Mouse (Mus musculus): ENCODE data around the gene Cep95. TPM values are rescaled to one million over a fixed set of nuclear protein-coding genes. Genes with fewer than 3 reads are reported as not detected.
"Not testable (repeated sequence)": the region's sequence is repeated elsewhere in the genome, so short reads cannot be mapped to it uniquely, and the experiment has no call there.

The Cep95 gene
- polyA plus RNA-seq (2015; fragmentation: Nextera tagmentation; extraction: Ambion mirVana) = 16.2 and 17.8 TPM in 2 replicates

GRCm38 (mm10) chr11:106788775-106789459 lies at the start of gene Cep95, which contains the start of gene Ddx5:
Gene Cep95 (plus strand): TSS chr11:106789252.
Gene Ddx5 (minus strand): TSS chr11:106789185.
- H3K9me3 ChIP-seq (replicated peaks; ENCODE audit: control insufficient read depth, low read length, poor library complexity, severe bottlenecking) = no peaks in the 10 kb centered on the region
- ATAC-seq = peak; percentile 93
- H3K27ac ChIP-seq (ENCODE audit: low read length) = peak within 1 kb of the TSS; percentile 100
- H3K4me3 ChIP-seq (ENCODE audit: low read depth, low read length) = peak within 1 kb of the TSS; percentile 78
- H3K36me3 ChIP-seq (ENCODE audit: control insufficient read depth, insufficient read depth, low read length) = peaks cover 17% of the 10 kb centered on the region
- H3K4me2 ChIP-seq (ENCODE audit: low read length) = peak within 1 kb of the TSS; percentile 62
- H3K27me3 ChIP-seq (ENCODE audit: control insufficient read depth, insufficient read depth, low read depth, low read length) = no peaks in the 10 kb centered on the region
- H3K9ac ChIP-seq (ENCODE audit: low read depth, low read length) = peak within 1 kb of the TSS; percentile 97
- under 1% methylated on average over 57 of the region's 58 CpGs for WGBS
- H3K4me1 ChIP-seq (ENCODE audit: control insufficient read depth, insufficient read depth, low read length) = peaks cover 24% of the 10 kb centered on the region

DNA sequence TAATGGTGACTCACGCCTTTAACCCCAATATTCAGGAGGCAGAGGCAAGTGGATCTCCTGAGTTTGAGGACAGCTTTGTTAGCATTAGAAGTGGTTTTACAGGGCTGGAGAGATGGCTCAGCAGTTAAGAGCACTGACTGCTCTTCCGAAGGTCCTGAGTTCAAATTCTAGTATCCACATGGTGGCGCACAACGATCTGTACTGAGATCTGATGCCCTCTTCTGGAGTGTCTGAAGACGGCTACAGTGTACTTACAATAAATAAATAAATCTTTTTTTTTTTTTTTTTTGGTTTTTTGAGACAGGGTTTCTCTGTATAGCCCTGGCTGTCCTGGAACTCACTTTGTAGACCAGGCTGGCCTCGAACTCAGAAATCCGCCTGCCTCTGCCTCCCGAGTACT lies 48.3 kb upstream of the Cep95 start:
- not testable (repeated sequence) for H3K27me3 ChIP-seq (ENCODE audit: control insufficient read depth, insufficient read depth, low read depth, low read length); H3K9ac ChIP-seq (ENCODE audit: low read depth, low read length); H3K4me2 ChIP-seq (ENCODE audit: low read length); H3K27ac ChIP-seq (ENCODE audit: low read length); H3K36me3 ChIP-seq (ENCODE audit: control insufficient read depth, insufficient read depth, low read length); H3K9me3 ChIP-seq (replicated peaks; ENCODE audit: control insufficient read depth, low read length, poor library complexity, severe bottlenecking); H3K4me3 ChIP-seq (ENCODE audit: low read depth, low read length); ATAC-seq
- WGBS = 93% methylated on average over 7 of the region's 8 CpGs
- H3K4me1 ChIP-seq (ENCODE audit: control insufficient read depth, insufficient read depth, low read length) = peaks cover 21% of the 10 kb centered on the region

- H3K4me2 ChIP-seq (ENCODE audit: low read length) = no peak overlapping the region
- WGBS = 28% methylated on average over 6 of the region's 6 CpGs
- no peak overlapping the region for H3K9ac ChIP-seq (ENCODE audit: low read depth, low read length)
- H3K4me3 ChIP-seq (ENCODE audit: low read depth, low read length) = no peak overlapping the region
- H3K36me3 ChIP-seq (ENCODE audit: control insufficient read depth, insufficient read depth, low read length) = no peaks in the 10 kb centered on the region
- peaks cover 21% of the 10 kb centered on the region for H3K4me1 ChIP-seq (ENCODE audit: control insufficient read depth, insufficient read depth, low read length)
- no peak for ATAC-seq
- H3K27me3 ChIP-seq (ENCODE audit: control insufficient read depth, insufficient read depth, low read depth, low read length) = no peaks in the 10 kb centered on the region
- no peak overlapping the region for H3K27ac ChIP-seq (ENCODE audit: low read length)
- H3K9me3 ChIP-seq (replicated peaks; ENCODE audit: control insufficient read depth, low read length, poor library complexity, severe bottlenecking) = no peaks in the 10 kb centered on the region
Observed at GRCm38 (mm10) chr11:106741232-106741631, 47.8 kb upstream of the Cep95 start.

DNA sequence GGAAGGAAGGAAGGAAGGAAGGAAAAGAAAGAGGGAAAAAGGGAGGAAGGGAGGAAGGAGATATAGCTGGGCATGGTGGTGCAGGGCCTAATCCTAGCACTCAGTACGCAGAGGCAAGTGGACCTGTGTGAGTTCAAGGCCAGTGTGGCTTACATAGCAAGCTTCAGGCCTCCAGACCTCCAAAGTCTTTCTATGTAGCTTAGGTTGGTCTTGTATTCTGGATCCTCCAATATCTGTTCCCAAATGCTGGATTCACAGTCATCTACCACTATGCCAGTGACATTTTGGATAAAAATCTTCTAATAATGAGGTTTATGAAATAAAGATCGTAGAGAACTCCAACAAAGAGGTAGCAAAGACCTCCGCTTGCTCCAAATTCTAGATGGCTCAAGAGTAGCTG lies 47.2 kb upstream of the Cep95 start:
- Histone ChIP-seq H3K27ac (ENCODE audit: low read length) (no peak overlapping the region), H3K27me3 (ENCODE audit: control insufficient read depth, insufficient read depth, low read depth, low read length) (no peaks in the 10 kb centered on the region), H3K9ac (ENCODE audit: low read depth, low read length) (no peak overlapping the region), H3K4me2 (ENCODE audit: low read length) (no peak overlapping the region), H3K4me1 (ENCODE audit: control insufficient read depth, insufficient read depth, low read length) (peaks cover 15% of the 10 kb centered on the region), H3K36me3 (ENCODE audit: control insufficient read depth, insufficient read depth, low read length) (no peaks in the 10 kb centered on the region), H3K9me3 (replicated peaks; ENCODE audit: control insufficient read depth, low read length, poor library complexity, severe bottlenecking) (no peaks in the 10 kb centered on the region), H3K4me3 (ENCODE audit: low read depth, low read length) (no peak overlapping the region)
- 95% methylated on average over 3 of the region's 3 CpGs for WGBS
- no peak for ATAC-seq

DNA sequence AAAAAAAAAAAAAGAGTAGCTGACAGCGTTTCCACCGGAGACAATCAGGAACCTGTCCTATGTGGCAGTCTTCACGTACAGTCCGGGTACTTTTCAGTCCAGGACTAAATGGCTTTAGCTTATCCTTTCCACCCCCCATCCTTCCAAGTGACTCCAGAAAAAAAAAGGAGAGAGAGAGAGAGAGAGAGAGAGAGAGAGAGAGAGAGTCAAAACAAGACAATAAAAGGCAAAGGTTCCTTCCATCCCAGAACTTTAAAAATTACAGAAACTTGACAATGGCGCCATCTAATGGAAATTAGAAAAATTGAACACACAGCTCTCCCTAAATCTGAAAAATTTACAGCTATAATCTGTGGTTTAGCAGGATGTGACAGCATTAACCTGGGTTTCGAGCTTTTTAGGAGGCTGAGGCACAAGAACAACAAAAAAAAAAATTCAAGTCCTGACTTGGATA lies 46.6 kb upstream of the Cep95 start:
- ATAC-seq = no peak
- Histone ChIP-seq H3K27ac (ENCODE audit: low read length) (no peak overlapping the region), H3K36me3 (ENCODE audit: control insufficient read depth, insufficient read depth, low read length) (no peaks in the 10 kb centered on the region), H3K4me3 (ENCODE audit: low read depth, low read length) (no peak overlapping the region), H3K27me3 (ENCODE audit: control insufficient read depth, insufficient read depth, low read depth, low read length) (no peaks in the 10 kb centered on the region), H3K4me2 (ENCODE audit: low read length) (no peak overlapping the region), H3K9ac (ENCODE audit: low read depth, low read length) (no peak overlapping the region), H3K9me3 (replicated peaks; ENCODE audit: control insufficient read depth, low read length, poor library complexity, severe bottlenecking) (no peaks in the 10 kb centered on the region), H3K4me1 (ENCODE audit: control insufficient read depth, insufficient read depth, low read length) (peaks cover 10% of the 10 kb centered on the region)
- 48% methylated on average over 6 of the region's 6 CpGs for WGBS

DNA sequence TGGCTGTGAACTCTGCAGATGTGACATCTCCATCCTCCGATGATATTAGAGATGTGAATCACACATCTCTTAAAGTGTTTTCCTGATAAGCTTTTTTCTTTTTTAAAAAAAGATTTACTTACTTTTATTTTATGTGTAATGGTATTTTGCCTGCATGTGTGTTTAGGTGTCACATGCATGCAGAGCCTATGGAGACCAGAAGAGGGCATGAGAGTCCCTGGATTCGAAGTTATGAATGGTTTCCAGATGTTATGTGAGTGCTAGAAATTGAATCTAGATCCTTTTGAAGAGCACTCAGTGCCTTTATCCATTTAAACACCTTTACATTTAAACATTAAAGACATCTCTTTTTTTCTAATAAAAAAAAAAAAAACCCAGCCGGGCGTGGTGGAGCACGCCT lies 44.1 kb upstream of the Cep95 start:
- Histone ChIP-seq H3K9me3 (replicated peaks; ENCODE audit: control insufficient read depth, low read length, poor library complexity, severe bottlenecking) (no peaks in the 10 kb centered on the region), H3K9ac (ENCODE audit: low read depth, low read length) (no peak overlapping the region), H3K4me1 (ENCODE audit: control insufficient read depth, insufficient read depth, low read length) (peaks cover 4% of the 10 kb centered on the region), H3K27me3 (ENCODE audit: control insufficient read depth, insufficient read depth, low read depth, low read length) (no peaks in the 10 kb centered on the region), H3K36me3 (ENCODE audit: control insufficient read depth, insufficient read depth, low read length) (no peaks in the 10 kb centered on the region), H3K4me3 (ENCODE audit: low read depth, low read length) (no peak overlapping the region), H3K27ac (ENCODE audit: low read length) (no peak overlapping the region), H3K4me2 (ENCODE audit: low read length) (no peak overlapping the region)
- 93% methylated on average over 5 of the region's 5 CpGs for WGBS
- no peak for ATAC-seq

- H3K27me3 ChIP-seq (ENCODE audit: control insufficient read depth, insufficient read depth, low read depth, low read length); H3K27ac ChIP-seq (ENCODE audit: low read length); ATAC-seq; H3K9me3 ChIP-seq (replicated peaks; ENCODE audit: control insufficient read depth, low read length, poor library complexity, severe bottlenecking); H3K9ac ChIP-seq (ENCODE audit: low read depth, low read length); H3K4me3 ChIP-seq (ENCODE audit: low read depth, low read length); H3K4me1 ChIP-seq (ENCODE audit: control insufficient read depth, insufficient read depth, low read length); H3K4me2 ChIP-seq (ENCODE audit: low read length); H3K36me3 ChIP-seq (ENCODE audit: control insufficient read depth, insufficient read depth, low read length): not testable (repeated sequence)
- 94% methylated on average over 7 of the region's 7 CpGs for WGBS
Observed at GRCm38 (mm10) chr11:106749557-106750120, 39.4 kb upstream of the Cep95 start.

GRCm38 (mm10) chr11:106750121-106750751 lies 38.8 kb upstream of the Cep95 start, which contains the start of gene Pecam1:
Gene Pecam1 (minus strand): TSS chr11:106750628.
- 84% methylated on average over 13 of the region's 13 CpGs for WGBS
- H3K27ac ChIP-seq (ENCODE audit: low read length) = no peak within 1 kb of the TSS

More at GRCm38 (mm10) chr11:106750121-106750751, 38.8 kb upstream of the Cep95 start, which contains the start of gene Pecam1:
- Histone ChIP-seq H3K9me3 (replicated peaks; ENCODE audit: control insufficient read depth, low read length, poor library complexity, severe bottlenecking) (no peaks in the 10 kb centered on the region), H3K36me3 (ENCODE audit: control insufficient read depth, insufficient read depth, low read length) (no peaks in the 10 kb centered on the region), H3K27me3 (ENCODE audit: control insufficient read depth, insufficient read depth, low read depth, low read length) (no peaks in the 10 kb centered on the region), H3K4me1 (ENCODE audit: control insufficient read depth, insufficient read depth, low read length) (no peaks in the 10 kb centered on the region), H3K9ac (ENCODE audit: low read depth, low read length) (no peak within 1 kb of the TSS), H3K4me2 (ENCODE audit: low read length) (no peak within 1 kb of the TSS), H3K4me3 (ENCODE audit: low read depth, low read length) (no peak within 1 kb of the TSS)
- ATAC-seq = no peak
